Mouse (Mus musculus) frontal cortex, postnatal 10 days (tissue): ENCODE results near the gene Kcmf1.
"Not testable (repeated sequence)": the region's sequence is repeated elsewhere in the genome, so short reads cannot be mapped to it uniquely, and the experiment has no call there.

Source experiments
- DNase-seq, 2 experiments: peaks; one replicate each; pipeline ENCODE4 v3.0.0; 2022; ENCODE audit warnings: low spot score in 2 of 2, mixed read lengths in 1 of 2

The Kcmf1 gene

DNA sequence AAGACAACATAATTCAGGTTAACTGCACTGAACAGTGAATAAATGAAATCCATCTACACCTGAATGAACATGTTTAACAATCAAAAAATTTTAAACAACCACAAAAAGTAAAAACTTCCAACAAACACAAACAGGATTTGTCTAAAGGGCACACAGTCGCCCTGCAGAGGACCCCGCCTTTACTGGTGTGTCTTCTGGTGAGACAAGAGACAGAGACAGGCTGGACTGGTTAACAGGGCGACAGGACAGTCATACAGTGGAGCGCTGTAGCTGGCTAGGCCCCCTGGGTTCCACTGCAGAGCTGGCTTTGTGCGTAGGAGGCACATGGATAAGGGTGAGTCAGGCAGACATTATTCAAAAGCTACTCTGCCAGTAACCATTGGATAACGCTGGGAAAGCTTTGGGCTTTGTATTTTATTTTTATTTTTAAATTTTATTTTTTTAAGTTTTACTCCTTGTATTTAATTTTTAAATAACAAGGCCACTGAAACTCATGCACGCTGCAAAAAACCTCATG is 57.7 kb downstream of the Kcmf1 start:
- no peak for DNase-seq

GRCm38 (mm10) chr6:72840867-72841780 is 58.7 kb downstream of the Kcmf1 start:
- DNase-seq, result no peak

DNA sequence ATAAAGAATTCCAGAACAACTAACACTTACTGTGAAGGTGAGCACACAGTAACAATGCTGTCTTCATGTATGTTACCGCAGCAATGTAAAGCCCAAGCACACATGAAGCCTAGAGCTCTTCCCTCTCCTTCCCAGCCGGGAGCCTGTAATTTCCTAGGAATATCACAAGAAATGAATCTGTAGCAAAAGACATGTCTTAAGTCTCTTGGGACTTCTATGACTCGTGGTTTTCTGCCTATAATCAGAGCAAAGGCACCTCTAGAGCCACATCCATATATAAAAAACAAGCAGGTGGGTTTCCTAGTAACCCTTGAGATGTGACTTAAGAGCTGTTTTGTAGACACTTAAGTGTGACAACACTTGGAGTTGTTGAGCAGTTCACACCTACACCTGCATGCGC is 62.0 kb downstream of the Kcmf1 start:
- no peak for DNase-seq

DNA sequence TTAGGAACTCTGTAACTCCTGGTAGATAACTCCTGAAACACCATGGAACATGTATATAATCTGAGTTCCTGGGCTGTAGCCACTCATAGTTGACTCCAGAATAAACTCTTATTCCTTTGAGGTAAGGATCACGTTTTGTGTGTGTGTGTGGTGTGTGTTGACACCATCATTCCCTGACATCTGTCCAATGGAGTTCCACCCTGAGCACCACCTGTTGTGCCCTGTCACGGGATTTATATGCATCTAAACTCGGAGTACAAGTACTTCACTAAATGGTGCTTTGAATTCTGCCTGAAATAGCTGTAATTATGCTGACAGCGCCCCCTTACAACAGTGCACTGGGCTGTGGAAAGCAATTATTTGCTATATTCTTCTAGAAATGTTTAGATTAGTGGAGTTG is 65.3 kb downstream of the Kcmf1 start:
- no peak for DNase-seq

- DNase-seq, result no peak
Observed at GRCm38 (mm10) chr6:72831858-72832257, 67.9 kb downstream of the Kcmf1 start.

GRCm38 (mm10) chr6:72831276-72831675 is 68.5 kb downstream of the Kcmf1 start:
- peak; percentile 28 to 52 for DNase-seq

GRCm38 (mm10) chr6:72828857-72829256 is 70.9 kb downstream of the Kcmf1 start:
- DNase-seq, result no peak

DNA sequence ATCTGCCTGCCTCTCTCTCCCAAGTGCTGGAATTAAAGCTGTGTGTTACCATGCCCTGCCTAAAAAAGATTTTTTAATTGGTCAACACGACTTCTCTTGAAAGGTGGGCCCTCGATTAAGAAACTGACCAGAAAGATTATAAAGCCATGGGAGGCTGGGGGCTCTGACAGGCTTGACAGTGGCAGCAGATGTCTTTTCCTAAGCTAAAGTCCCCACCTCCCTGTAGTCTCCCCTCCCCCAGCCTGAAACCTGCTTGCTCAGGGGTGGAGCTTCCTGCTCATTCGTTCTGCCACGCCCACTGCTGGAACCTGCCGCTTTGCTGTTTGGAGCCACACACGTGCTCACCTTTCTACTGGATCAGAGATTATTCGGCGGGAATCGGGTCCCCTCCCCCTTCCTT is 71.7 kb downstream of the Kcmf1 start:
- DNase-seq, result not testable (repeated sequence)

GRCm38 (mm10) chr6:72825762-72826161 is 74.0 kb downstream of the Kcmf1 start:
- no peak for DNase-seq

GRCm38 (mm10) chr6:72824971-72825737 is 74.6 kb downstream of the Kcmf1 start:
- no peak for DNase-seq

DNA sequence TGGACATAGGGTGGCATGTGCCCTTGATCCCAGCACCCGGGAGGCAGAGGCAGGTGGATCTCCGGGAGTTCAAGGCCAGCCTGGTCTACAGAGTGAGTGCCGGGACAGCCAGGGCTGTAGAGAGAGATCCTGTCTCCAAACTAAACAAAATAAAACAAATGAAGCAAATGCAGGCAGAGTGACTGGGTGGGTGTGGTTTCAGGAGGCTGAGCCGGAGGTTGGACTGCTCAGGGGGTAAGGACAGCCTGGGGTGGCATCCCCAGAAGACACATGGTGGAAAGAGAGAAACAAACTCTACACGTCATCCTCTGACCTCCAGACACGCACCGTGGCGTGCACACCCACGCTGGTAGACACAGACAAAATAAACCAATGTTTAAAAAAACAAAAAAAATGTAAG is 86.3 kb downstream of the Kcmf1 start:
- DNase-seq, result no peak

DNA sequence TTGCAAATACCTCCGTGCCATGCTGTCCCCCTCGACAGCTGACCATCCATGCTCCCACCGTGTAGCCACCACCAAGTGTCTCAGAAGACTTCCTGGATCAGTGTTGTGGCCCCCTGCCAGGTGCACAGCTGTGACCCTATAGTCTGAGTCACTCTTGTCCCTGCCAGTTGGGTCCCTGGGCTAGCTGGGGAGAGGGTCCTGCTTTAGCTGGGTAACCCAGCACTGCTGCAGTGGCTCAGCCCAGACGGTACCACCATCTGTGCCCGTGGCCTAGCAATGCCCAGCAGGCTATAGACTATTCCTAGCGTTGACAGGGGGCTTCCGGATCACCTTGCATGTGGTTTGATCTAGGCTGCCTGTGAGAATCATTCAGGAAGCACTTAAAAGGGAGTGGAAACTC is 89.5 kb downstream of the Kcmf1 start:
- no peak for DNase-seq

DNA sequence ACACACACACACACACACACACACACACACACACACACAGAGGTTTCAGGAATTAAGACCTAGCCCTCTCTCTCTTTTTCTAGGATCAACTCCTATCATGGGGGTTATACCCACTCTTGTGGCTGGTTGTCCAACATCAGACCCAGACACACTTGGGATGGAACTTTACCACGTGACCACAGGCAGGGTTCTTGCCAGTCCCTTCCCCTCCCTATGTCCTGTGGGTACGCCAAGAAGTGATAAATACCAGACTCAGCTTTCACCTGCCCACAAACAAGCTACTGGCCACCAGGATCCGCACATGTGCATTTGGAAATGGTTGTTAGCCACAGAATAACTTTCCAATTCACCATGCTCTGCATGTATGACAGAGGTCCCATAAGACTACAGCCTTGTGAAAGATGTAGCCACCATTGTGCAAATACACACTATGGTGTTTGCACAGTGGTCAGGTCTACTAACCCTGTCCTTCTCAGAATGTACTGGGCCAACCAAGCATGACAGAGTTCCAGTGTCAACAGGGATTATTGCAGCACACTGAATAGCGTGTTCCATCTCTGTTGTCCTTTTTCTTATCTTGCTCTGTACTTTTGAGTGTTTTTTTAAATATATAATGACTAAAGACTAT is 90.1 kb downstream of the Kcmf1 start:
- no peak for DNase-seq

- DNase-seq, result no peak
Observed at GRCm38 (mm10) chr6:72808342-72808741, 91.4 kb downstream of the Kcmf1 start.

DNA sequence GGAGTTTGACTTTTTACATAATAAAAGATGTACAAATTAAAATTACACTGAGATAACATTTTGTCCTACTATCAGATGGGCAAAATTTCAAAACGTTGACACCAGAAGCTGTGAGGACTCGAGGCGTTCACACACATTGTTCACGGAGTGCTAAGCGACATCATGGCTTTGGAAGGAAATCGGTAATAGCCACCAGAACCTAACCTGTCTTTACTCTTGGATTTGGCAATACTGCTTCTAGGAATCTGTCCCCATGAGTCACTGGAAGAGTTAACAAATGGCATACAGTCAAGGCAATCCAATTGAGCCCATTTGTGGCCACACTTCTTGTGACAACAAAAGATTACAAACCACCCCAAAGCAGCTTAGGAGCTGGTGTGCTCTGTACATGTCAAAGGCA is 96.1 kb downstream of the Kcmf1 start:
- DNase-seq, result no peak

DNA sequence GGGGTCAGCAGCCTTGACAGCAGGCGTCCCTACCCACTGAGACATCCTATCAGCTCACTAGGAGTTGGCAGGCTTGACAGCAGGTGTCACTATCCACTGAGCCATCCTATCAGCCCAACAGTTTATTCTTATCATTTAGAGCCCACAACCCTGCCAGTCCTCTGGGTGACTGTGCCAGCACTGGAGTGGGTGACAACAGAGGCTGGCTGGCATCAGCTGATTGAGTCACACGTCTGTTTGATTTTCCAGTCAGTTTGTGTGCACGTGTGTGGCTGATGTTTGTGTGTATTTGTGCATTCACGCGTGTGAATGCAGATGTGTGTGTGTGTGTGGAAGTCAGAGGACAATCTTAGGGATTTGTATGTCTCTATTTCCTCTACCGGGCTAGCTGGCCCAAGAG is 97.7 kb downstream of the Kcmf1 start:
- no peak for DNase-seq

- DNase-seq, result no peak
Observed at GRCm38 (mm10) chr6:72800641-72801040, 99.1 kb downstream of the Kcmf1 start.

DNA sequence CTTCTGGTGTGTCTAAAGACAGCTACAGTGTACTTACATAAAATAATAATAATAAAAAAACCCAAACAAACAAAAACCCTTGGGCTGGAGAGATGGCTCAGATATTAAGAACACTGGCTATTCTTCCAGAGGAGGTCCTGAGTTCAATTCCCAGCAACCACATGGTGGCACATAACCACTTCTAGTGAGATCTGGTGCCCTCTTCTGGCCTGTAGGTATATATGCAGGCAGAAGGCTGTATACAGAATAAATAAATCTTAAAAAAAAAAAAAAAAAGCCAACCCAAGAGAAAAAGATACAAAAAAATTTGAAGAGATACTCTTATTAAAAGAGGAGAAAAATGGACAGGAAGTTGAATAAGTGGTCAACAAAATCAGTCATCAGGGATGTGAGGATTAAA is 102.0 kb downstream of the Kcmf1 start:
- DNase-seq, result no peak

- DNase-seq, result no peak
Observed at GRCm38 (mm10) chr6:72795444-72795843, 104.3 kb downstream of the Kcmf1 start.

- DNase-seq, result no peak
Observed at GRCm38 (mm10) chr6:72794870-72795269, 104.9 kb downstream of the Kcmf1 start.

- DNase-seq, result no peak
Observed at GRCm38 (mm10) chr6:72792641-72793040, 107.1 kb downstream of the Kcmf1 start.
